Comparison of ENCODE assay signal across 8 mouse cellular contexts in genomic region chr11:104607491-104608245, GRCm38 (mm10). TPM values are rescaled to one million over a fixed set of nuclear protein-coding genes. Genes with fewer than 3 reads are reported as not detected.
DNase-seq lines count a peak whose midpoint lies in the region; ATAC-seq lines count a peak whose summit lies in the region.

Gene Itgb3, plus strand, starts transcription at chr11:104608000.

- H3K4me2 ChIP-seq in hindbrain, embryonic 12.5 days (replicated peaks), result peak within 1 kb of the TSS; percentile 97

- H3K79me2 ChIP-seq in macrophage (ENCODE audit: inconsistent target), result no peaks in the 10 kb centered on the region

- peak within 1 kb of the TSS; percentile 53 for H3K4me3 ChIP-seq in hindbrain, embryonic 12.5 days
- H3K4me3 ChIP-seq in macrophage (ENCODE audit: inconsistent target), result peak within 1 kb of the TSS; percentile 23

- ATAC-seq in hindbrain, embryonic 12.5 days (ENCODE audit: low FRiP score), result peak; percentile 84

- WGBS in hindbrain, embryonic 12.5 days, result under 1% methylated on average over 42 of the region's 51 CpGs
- WGBS in macrophage (ENCODE audit: missing documents), result 3% methylated on average over 47 of the region's 51 CpGs

- H3K36me3 ChIP-seq in hindbrain, embryonic 12.5 days, result no peaks in the 10 kb centered on the region
- no peaks in the 10 kb centered on the region for H3K36me3 ChIP-seq in macrophage (ENCODE audit: inconsistent target)

- peaks cover 4% of the 10 kb centered on the region; the same call in 1 of the 2 replicates for H3K4me1 ChIP-seq in hindbrain, embryonic 12.5 days

- DNase-seq in Muller cell, postnatal 12 days (ENCODE audit: inconsistent ontology term), result peak; percentile 76
- peak; percentile 71 for DNase-seq in cerebellum, adult 9-10 months
- peak; percentile 21 to 44 for DNase-seq in frontal cortex, postnatal 25 days (ENCODE audit: low spot score in 2 of 2)
- DNase-seq in left cerebral cortex, adult 8-10 months (ENCODE audit: low spot score in 2 of 2), result peak; percentile 19 to 29
- DNase-seq in retina, postnatal 1 day, result peak; percentile 88
- DNase-seq in urinary bladder, postnatal 10 days (ENCODE audit: low spot score), result peak; percentile 43

- peaks cover 55% of the 10 kb centered on the region for H3K27me3 ChIP-seq in hindbrain, embryonic 12.5 days

- H3K9me3 ChIP-seq in hindbrain, embryonic 12.5 days (replicated peaks), result no peaks in the 10 kb centered on the region

- H3K27ac ChIP-seq in hindbrain, embryonic 12.5 days, result no peak within 1 kb of the TSS
- H3K27ac ChIP-seq in macrophage, result 0 out of 2 replicates have a peak within 1 kb of the TSS, but pooled peaks have one; percentile 1

- peak within 1 kb of the TSS; percentile 59 for H3K9ac ChIP-seq in hindbrain, embryonic 12.5 days

RNA-seq across cellular contexts. Expression of gene Itgb3, which starts in this region (rescaled TPM):
- polyA plus RNA-seq in hindbrain, embryonic 12.5 days (2016; fragmentation: Nextera tagmentation; extraction: Ambion mirVana), result 2.9 and 3.4 TPM in 2 replicates
- total RNA-seq in left cerebral cortex, adult 8-10 months (2022), result 1 to 10 TPM; 2.5 to 4.7 (median 3.7) TPM
- 10 to 100 TPM in 8 of 26 experiments, 1 to 10 TPM in 10, under 1 TPM in 8; 0.40 to 21.5 (median 1.8) TPM for total RNA-seq in macrophage (2018; cell fraction: chromatin; rRNA removed)
- 10 to 100 TPM in 13 of 26 experiments, 1 to 10 TPM in 5, under 1 TPM in 8; 0.32 to 24.7 (median 7.0) TPM for total RNA-seq in macrophage (2018; cell fraction: cytosol; rRNA removed)
- total RNA-seq in macrophage (2018; cell fraction: nucleus; rRNA removed), result 10 to 100 TPM in 12 of 26 experiments, 1 to 10 TPM in 14; 1.4 to 31.6 (median 4.6) TPM
- 5.8 to 15.4 TPM (median 7.0 TPM) in 3 replicates for polyA plus RNA-seq in macrophage (2018)

Comparison
In these comparisons a context has a peak if more than half of its experiments do, and no peak if none do; other contexts are left out.
1. DNase-seq: peak in every context shown above with its lines; median percentile 88 in retina, postnatal 1 day; 76 in Muller cell, postnatal 12 days; 71 in cerebellum, adult 9-10 months; 43 in urinary bladder, postnatal 10 days; 32 in frontal cortex, postnatal 25 days; 24 in left cerebral cortex, adult 8-10 months.